Mouse (Mus musculus): ENCODE measurements at regions not wholly inside any gene's neighbourhood (a gene's known extent, or its start where the extent isn't known, plus 50 kb on each side); places are given as distances from the start of the nearest gene placed in this dataset.

DNA sequence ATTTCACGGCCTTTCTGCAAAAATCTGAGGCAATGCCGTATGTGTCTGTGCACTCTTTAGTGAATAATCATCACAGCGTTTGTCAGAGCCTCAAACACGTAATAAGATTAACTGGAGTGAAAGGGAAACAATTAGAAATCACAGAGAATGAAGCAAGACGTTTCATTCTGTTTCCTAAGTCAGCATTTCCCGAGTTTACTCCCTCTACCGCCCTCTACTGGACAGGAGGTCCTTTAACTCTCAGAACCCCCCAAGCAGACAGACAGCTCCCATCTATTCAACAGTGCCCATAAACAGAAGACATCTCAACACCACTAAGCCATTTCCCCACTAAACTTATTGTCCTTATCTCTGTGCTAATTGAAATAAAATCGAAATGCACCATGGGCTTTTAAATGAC lies 167.5 kb upstream of the Rnd3 start:
- TF ChIP-seq POLR2A (IDR thresholded peaks at IDR 0.05; ENCODE audit: borderline replicate concordance, extremely low read depth, low read depth, low read length) (no peak), CTCF (IDR thresholded peaks at IDR 0.05; ENCODE audit: insufficient read depth, low read length) (0 out of 2 replicates have a peak, but pooled peaks have one; percentile 3)
- 85% methylated on average over 8 of the region's 8 CpGs for WGBS

DNA sequence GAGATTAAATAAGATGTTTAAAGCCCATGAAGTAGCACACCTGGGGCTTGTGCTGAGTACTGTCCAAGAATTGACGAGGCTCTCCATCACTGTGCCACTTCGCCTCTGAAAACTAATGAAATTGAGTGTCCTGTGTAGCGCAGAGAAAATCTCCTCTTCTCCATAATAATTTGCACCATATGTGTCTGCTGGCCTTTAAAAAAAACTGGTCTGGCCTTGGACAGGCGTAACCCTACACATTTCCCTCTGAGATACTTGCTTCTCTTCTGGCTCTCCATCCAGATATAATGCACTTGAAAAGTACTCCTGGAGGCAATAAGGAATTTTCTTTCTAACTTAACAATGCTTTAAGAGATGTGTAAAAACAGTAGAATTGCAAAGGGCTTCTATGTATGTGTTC lies 164.5 kb upstream of the Rnd3 start:
- DNase-seq, result no peak
- TF ChIP-seq CTCF (IDR thresholded peaks at IDR 0.05; ENCODE audit: insufficient read depth, low read length) (no peak), POLR2A (IDR thresholded peaks at IDR 0.05; ENCODE audit: borderline replicate concordance, extremely low read depth, low read depth, low read length) (no peak)
- Histone ChIP-seq H3K4me3 (replicated peaks; ENCODE audit: extremely low read depth, low read depth, low read length) (no peak overlapping the region), H3K4me1 (ENCODE audit: control insufficient read depth, insufficient read depth, low read length) (no peaks in the 10 kb centered on the region)
- WGBS, result 92% methylated on average over 4 of the region's 4 CpGs

More for the DNA sequence above, 167.5 kb upstream of the Rnd3 start:
- Histone ChIP-seq H3K4me3 (replicated peaks; ENCODE audit: extremely low read depth, low read depth, low read length) (no peak overlapping the region), H3K4me1 (ENCODE audit: control insufficient read depth, insufficient read depth, low read length) (no peaks in the 10 kb centered on the region)
- DNase-seq, result no peak

DNA sequence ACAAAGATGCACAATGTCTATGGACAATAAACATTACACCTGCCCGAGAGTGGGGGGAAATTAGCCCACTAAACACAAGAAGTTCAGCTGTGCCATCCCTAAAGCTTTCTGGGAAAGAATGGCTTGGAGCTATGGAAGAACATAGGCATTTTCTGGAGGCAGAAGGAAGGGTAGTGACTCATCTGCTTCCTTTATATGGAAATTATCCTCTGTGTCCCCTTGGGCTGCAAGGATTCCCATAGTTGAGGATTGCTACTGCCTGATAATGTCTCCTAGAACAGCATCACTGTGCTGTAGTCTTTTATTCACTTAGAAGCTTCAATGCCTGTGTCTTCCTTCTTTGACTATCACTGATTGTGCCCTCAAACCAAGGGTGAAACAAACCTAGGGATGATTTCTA lies 157.3 kb upstream of the Rnd3 start:
- 65% methylated on average over 1 of the region's 1 CpGs for WGBS
- Histone ChIP-seq H3K4me1 (ENCODE audit: control insufficient read depth, insufficient read depth, low read length) (peaks cover 7% of the 10 kb centered on the region), H3K4me3 (replicated peaks; ENCODE audit: extremely low read depth, low read depth, low read length) (no peak overlapping the region)
- TF ChIP-seq POLR2A (IDR thresholded peaks at IDR 0.05; ENCODE audit: borderline replicate concordance, extremely low read depth, low read depth, low read length), result no peak
- no peak for TF ChIP-seq CTCF (IDR thresholded peaks at IDR 0.05; ENCODE audit: insufficient read depth, low read length)
- no peak for DNase-seq

DNA sequence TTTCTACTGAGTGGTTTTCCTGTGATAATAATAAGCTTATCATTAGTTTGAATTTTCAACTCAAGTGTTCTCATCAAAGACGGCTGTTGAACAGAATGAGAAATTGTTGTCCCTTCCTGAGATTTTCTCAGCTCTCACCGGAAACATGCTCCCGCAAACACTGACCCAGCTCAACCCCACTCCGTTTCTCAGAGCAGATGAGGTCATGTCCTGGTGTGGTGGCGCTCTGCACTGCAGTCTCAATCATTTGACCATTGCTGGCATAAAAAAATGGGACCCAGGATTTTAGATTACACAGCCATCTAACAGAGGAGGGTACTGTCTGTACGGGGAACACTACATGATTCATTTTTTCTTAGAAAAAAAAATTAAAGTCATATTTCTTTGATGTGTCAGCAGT lies 156.5 kb upstream of the Rnd3 start:
- TF ChIP-seq CTCF (IDR thresholded peaks at IDR 0.05; ENCODE audit: insufficient read depth, low read length) (peak; percentile 41; the same call in 1 of the 2 replicates), POLR2A (IDR thresholded peaks at IDR 0.05; ENCODE audit: borderline replicate concordance, extremely low read depth, low read depth, low read length) (no peak)
- Histone ChIP-seq H3K4me1 (ENCODE audit: control insufficient read depth, insufficient read depth, low read length) (peaks cover 7% of the 10 kb centered on the region), H3K4me3 (replicated peaks; ENCODE audit: extremely low read depth, low read depth, low read length) (no peak overlapping the region)
- peak; percentile 3 for DNase-seq
- 8% methylated on average over 6 of the region's 6 CpGs for WGBS

DNA sequence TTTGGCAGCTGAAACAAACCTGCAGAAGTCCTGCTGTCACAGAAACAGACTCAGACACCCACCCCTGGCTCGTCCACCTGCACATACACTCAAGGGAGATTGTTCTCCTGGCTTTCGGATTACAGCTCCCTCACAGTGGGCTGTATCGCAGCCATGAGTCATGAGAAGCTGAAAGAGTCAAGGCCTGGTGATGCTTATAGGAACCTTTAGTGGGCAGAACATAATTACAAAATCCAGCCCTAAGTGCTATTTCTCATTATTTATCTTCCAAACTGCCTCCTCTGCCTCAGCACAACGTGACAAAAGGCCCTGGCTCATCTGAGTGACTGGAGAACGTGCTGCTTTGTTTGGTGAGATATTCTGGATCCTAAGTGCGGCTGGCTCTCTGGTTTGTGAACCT lies 155.8 kb upstream of the Rnd3 start:
- Histone ChIP-seq H3K4me3 (replicated peaks; ENCODE audit: extremely low read depth, low read depth, low read length) (no peak overlapping the region), H3K4me1 (ENCODE audit: control insufficient read depth, insufficient read depth, low read length) (peaks cover 7% of the 10 kb centered on the region)
- 67% methylated on average over 6 of the region's 6 CpGs for WGBS
- no peak for TF ChIP-seq POLR2A (IDR thresholded peaks at IDR 0.05; ENCODE audit: borderline replicate concordance, extremely low read depth, low read depth, low read length)
- no peak for DNase-seq

DNA sequence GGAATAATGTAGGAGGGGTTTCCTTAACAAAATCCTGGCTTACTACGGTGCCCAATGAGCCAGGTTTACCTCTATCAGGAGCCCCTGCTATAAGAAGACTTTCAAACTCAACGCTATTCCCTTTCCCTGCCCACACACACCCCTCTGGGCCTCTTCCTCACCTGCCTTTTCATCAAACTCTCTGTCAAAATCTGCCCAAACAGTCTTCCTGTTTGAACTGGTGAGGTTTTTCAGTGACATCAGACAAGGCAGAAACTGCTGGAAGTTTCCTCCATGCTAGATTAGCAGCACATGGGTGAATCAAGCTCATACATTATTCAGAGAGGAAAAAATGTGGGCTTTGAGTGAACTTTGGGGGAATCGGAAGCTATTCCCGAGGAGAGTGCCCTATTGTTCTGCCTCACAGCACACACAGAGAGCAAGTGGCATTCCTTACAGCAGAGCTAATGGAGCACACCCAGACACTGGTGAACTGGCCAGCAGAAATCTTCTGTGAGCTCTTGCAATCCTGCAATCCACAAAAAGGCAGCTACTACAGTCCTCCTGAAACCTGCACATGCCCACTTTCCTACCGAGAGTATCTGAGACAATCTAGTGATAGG lies 141.8 kb upstream of the Rnd3 start:
- TF ChIP-seq POLR2A (IDR thresholded peaks at IDR 0.05; ENCODE audit: borderline replicate concordance, extremely low read depth, low read depth, low read length) (no peak), CTCF (IDR thresholded peaks at IDR 0.05; ENCODE audit: insufficient read depth, low read length) (no peak)
- no peak for DNase-seq
- H3K4me3 ChIP-seq (replicated peaks; ENCODE audit: extremely low read depth, low read depth, low read length), result no peak overlapping the region
- 51% methylated on average over 5 of the region's 5 CpGs for WGBS
- H3K4me1 ChIP-seq (ENCODE audit: control insufficient read depth, insufficient read depth, low read length), result no peaks in the 10 kb centered on the region

DNA sequence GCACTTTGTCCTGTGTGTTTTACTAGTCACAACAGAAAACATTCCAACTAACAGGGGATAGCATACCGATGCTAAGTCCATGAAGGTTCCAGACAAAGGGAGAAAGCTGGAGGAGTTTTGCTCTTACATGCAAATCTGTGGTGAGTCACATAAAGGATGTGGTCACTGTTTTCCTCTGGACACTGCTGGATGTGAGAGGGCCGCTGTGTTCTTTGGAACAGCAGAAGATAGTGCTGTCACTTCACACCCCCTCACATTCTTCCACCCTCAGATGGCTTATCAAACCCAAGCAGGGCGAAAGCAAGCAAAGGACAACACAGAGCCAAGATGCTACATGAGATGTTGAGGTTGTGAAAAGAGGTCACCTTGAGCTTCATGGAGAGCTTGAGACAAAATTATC lies 139.8 kb upstream of the Rnd3 start:
- WGBS, result 75% methylated on average over 3 of the region's 3 CpGs
- TF ChIP-seq CTCF (IDR thresholded peaks at IDR 0.05; ENCODE audit: insufficient read depth, low read length) (no peak), POLR2A (IDR thresholded peaks at IDR 0.05; ENCODE audit: borderline replicate concordance, extremely low read depth, low read depth, low read length) (no peak)
- no peak for DNase-seq
- Histone ChIP-seq H3K4me1 (ENCODE audit: control insufficient read depth, insufficient read depth, low read length) (peaks cover 2% of the 10 kb centered on the region; the same call in 1 of the 2 replicates), H3K4me3 (replicated peaks; ENCODE audit: extremely low read depth, low read depth, low read length) (no peak overlapping the region)

DNA sequence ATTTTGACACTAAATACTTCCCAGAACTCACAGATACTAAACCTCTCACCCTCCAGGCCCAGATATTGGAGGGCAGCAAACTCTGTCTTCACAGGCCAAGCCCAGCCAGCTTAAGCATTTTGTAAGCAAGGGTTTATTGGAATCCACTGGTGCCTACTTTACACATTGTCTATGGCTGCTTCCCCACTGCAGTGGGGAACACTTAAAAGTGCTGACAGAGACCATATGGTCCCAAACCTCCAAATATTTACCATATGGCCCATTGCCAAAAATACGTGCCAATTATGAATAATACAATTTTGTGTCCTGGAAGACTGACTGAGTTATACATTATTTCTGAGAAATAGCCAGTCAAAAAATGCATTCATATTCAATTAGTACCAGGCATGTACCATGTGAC lies 136.7 kb upstream of the Rnd3 start:
- no peak for TF ChIP-seq CTCF (IDR thresholded peaks at IDR 0.05; ENCODE audit: insufficient read depth, low read length)
- no peak for TF ChIP-seq POLR2A (IDR thresholded peaks at IDR 0.05; ENCODE audit: borderline replicate concordance, extremely low read depth, low read depth, low read length)
- H3K4me1 ChIP-seq (ENCODE audit: control insufficient read depth, insufficient read depth, low read length), result peaks cover 2% of the 10 kb centered on the region; the same call in 1 of the 2 replicates
- no peak overlapping the region for H3K4me3 ChIP-seq (replicated peaks; ENCODE audit: extremely low read depth, low read depth, low read length)
- 28% methylated on average over 1 of the region's 1 CpGs for WGBS
- no peak for DNase-seq

DNA sequence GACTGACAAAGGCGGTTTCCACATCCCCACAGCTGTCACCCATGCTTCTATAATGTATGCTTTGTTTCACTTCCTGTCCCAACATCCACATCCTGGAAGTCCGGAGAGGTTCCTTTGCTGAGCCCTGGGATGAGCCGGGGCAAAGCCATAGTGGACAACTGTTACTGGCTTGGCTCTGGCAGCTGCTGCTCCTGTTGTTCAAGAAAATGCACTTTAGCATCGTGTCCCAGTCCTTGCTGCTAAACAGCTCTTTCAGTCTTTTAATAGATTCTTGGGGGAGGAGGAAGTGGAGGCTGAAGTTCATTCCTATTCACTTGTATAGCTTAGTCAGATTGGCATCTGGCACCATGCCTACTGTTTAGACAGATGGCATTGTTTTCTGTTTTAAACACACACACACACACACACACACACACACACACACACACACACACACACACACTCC lies 135.9 kb upstream of the Rnd3 start:
- 33% methylated on average over 4 of the region's 4 CpGs for WGBS
- Histone ChIP-seq H3K4me3 (replicated peaks; ENCODE audit: extremely low read depth, low read depth, low read length) (no peak overlapping the region), H3K4me1 (ENCODE audit: control insufficient read depth, insufficient read depth, low read length) (peaks cover 2% of the 10 kb centered on the region; the same call in 1 of the 2 replicates)
- no peak for TF ChIP-seq CTCF (IDR thresholded peaks at IDR 0.05; ENCODE audit: insufficient read depth, low read length)
- no peak for TF ChIP-seq POLR2A (IDR thresholded peaks at IDR 0.05; ENCODE audit: borderline replicate concordance, extremely low read depth, low read depth, low read length)
- DNase-seq, result no peak

DNA sequence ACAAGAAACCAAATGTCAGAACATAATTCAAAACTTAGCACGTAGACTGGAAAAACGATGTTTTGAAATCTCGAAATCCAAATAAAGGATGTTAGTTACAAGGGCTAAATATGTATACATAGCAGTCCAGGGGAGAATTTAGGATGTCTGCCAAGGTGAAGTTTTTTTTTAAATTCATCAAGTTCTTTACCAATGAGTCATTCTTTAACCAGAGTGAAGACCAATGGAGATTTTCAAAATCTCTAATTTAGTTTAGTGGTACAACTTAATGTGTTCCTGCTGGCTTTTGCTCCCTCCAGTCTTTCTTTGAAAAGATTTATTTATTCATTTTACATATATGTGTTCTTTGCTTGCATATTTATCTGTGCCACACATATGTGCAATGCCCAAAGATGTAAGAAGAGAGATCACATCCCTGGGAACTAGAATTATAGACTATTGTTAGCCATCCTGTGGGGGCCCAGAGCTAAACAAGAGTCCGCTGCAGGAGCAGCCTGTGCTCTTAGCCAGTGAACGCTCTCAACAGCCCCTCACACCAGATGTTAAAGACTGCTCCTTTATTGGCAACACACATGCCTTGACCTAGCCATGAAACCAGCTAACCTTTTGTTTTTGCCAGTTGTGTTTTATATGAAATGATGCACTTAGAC lies 130.6 kb upstream of the Rnd3 start:
- WGBS, result 38% methylated on average over 5 of the region's 5 CpGs

More for the DNA sequence above, 130.6 kb upstream of the Rnd3 start:
- Histone ChIP-seq H3K4me1 (ENCODE audit: control insufficient read depth, insufficient read depth, low read length) (no peaks in the 10 kb centered on the region), H3K4me3 (replicated peaks; ENCODE audit: extremely low read depth, low read depth, low read length) (no peak overlapping the region)
- DNase-seq, result no peak
- TF ChIP-seq POLR2A (IDR thresholded peaks at IDR 0.05; ENCODE audit: borderline replicate concordance, extremely low read depth, low read depth, low read length), result no peak
